Mouse (Mus musculus): Measurements from ENCODE around the gene Armc9.

GRCm38 (mm10) chr1:86300731-86301130, 146.2 kb downstream of the Armc9 start:
- TF ChIP-seq GATA1 (IDR thresholded peaks at IDR 0.05; ENCODE audit: low read length) (no peak), TAL1 (IDR thresholded peaks at IDR 0.05; ENCODE audit: low read length) (no peak)
